Mouse (Mus musculus) liver, postnatal 0 days (tissue): Measurements from ENCODE around the gene Gpc1. TPM values are rescaled to one million over a fixed set of nuclear protein-coding genes. Genes with fewer than 3 reads are reported as not detected.

Source experiments
- ATAC-seq: fragments of 200-750 bp; cut with Nextera tagmentation; 2 replicates; pipeline ENCODE4 v1.8.0; 2017; ENCODE audit warnings: mild to moderate bottlenecking, moderate library complexity
- DNase-seq: peaks from one replicate; pipeline ENCODE4 v3.0.0-alpha.2; 2016
- H3K27ac ChIP-seq: fragments of 300-500 bp; sonication (generic); 2 replicates; pipeline ENCODE4 v1.5.1; 2014; ENCODE audit warnings: antibody characterized with exemption, moderate library complexity, mild to moderate bottlenecking, low read depth
- H3K27me3 ChIP-seq: fragments of 300-500 bp; sonication (generic); 2 replicates; pipeline ENCODE4 v1.6.1; 2014; ENCODE audit warnings: low read length, control low read depth, mixed read lengths; ENCODE audit not compliant: insufficient read depth
- H3K36me3 ChIP-seq: fragments of 300-500 bp; sonication (generic); replicated peaks from 2 replicates; pipeline ENCODE4 v1.6.1; 2014; ENCODE audit warnings: mild to moderate bottlenecking, control low read depth, low read length, moderate library complexity, mixed read lengths; ENCODE audit not compliant: insufficient read depth
- H3K4me1 ChIP-seq: fragments of 300-500 bp; sonication (generic); 2 replicates; pipeline ENCODE4 v1.6.1; 2014; ENCODE audit warnings: antibody characterized with exemption, mild to moderate bottlenecking, control low read depth; ENCODE audit not compliant: insufficient read depth
- H3K4me2 ChIP-seq: fragments of 300-500 bp; sonication (generic); 2 replicates; pipeline ENCODE4 v1.6.1; 2014; ENCODE audit warnings: low read depth, mild to moderate bottlenecking, low read length, moderate library complexity, mixed read lengths
- H3K4me3 ChIP-seq: fragments of 300-500 bp; sonication (generic); 2 replicates; pipeline ENCODE4 v1.5.1; 2014; ENCODE audit warnings: low read depth, low read length
- H3K9ac ChIP-seq: fragments of 300-500 bp; sonication (generic); replicated peaks from 2 replicates; pipeline ENCODE4 v1.6.1; 2014; ENCODE audit warnings: mild to moderate bottlenecking, moderate library complexity
- H3K9me3 ChIP-seq: fragments of 300-500 bp; sonication (generic); 2 replicates; pipeline ENCODE4 v1.6.1; 2016; ENCODE audit warnings: mild to moderate bottlenecking, control low read depth, low read length, mixed read lengths
- CTCF ChIP-seq: sonication (generic); IDR thresholded peaks from 2 replicates; pipeline ENCODE4 v1.5.1; 2016; ENCODE audit warnings: antibody characterized with exemption, low read depth
- EP300 ChIP-seq: IDR thresholded peaks from 2 replicates; pipeline ENCODE4 v1.6.1; 2016; ENCODE audit warnings: antibody characterized with exemption, low read depth, mild to moderate bottlenecking
- WGBS: fragments of 180-500 bp; shearing (Covaris S2); extraction: QIAGEN DNeasy Blood & Tissue Kit; methylation state at CpG from one replicate; pipeline ENCODE4 v1.1.7; 2014; ENCODE audit not compliant: insufficient replicate concordance; 5-methylcytosine and 5-hydroxymethylcytosine counted together
- polyA plus RNA-seq: library from polyadenylated mRNA; unstranded; fragments of >200 nt; fragmentation: Nextera tagmentation; extraction: Ambion mirVana; gene quantifications from 2 replicates; pipeline ENCODE4 v1.2.1, GENCODE M21; 2015

Gene Gpc1
- polyA plus RNA-seq, 1 experiment from 2014 or later = 3.3 TPM

DNA sequence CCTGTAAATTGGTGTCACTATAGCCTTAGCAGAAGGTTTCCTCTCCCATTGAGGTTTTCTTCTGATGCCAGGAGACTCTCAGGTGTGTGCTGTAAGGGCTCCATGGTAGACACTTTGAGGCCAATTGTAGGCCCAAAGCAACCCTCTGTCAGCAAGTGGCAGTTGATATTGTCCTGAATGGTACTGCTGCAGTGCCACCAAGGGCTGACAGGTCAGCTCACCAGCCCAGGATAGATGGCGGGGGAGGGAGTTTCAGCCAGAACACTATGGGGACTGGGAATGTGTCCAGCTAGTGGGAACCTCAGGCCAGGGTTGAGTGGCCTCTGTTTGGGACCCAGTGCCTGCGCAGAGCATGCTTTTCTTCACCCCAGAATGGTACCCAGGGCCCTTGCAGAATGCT, 21.0 kb downstream of the Gpc1 start:
- no peak overlapping the region for H3K4me3 ChIP-seq
- TF ChIP-seq EP300 (no peak), CTCF (no peak)

DNA sequence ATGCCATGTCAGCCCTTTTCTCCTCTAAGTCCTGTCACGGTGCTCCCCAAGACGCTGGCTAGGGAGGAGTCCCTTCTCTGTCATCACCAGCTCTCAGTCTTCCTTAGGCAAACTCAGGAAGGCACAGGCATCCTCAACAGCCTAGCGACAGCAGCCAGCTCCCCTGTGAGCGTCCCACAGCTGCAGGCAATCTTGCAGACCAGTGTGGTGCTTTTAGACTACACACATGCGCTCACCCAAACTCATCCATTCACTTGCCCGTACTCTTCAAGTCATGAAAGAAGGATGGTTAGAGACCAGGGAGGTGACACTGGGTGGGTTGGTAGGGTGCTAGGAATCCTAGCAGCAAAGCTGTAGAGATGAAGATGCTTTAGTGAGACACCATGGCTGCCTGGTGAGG, 30.1 kb downstream of the Gpc1 start:
- H3K4me3 ChIP-seq = no peak overlapping the region
- H3K27ac ChIP-seq = no peak overlapping the region
- H3K4me2 ChIP-seq = no peak overlapping the region
- TF ChIP-seq EP300 (no peak), CTCF (no peak)
- H3K9me3 ChIP-seq = no peaks in the 10 kb centered on the region
- 66% methylated on average over 6 of the region's 6 CpGs for WGBS
- no peak overlapping the region for H3K9ac ChIP-seq
- no peaks in the 10 kb centered on the region for H3K27me3 ChIP-seq
- DNase-seq = no peak
- no peaks in the 10 kb centered on the region for H3K4me1 ChIP-seq
- no peak for ATAC-seq
- no peaks in the 10 kb centered on the region for H3K36me3 ChIP-seq

More for the DNA sequence above, 21.0 kb downstream of the Gpc1 start:
- Histone ChIP-seq H3K9me3 (no peaks in the 10 kb centered on the region), H3K4me1 (peaks cover 3% of the 10 kb centered on the region; the same call in 1 of the 2 replicates), H3K9ac (no peak overlapping the region), H3K27ac (no peak overlapping the region), H3K27me3 (peaks cover 16% of the 10 kb centered on the region), H3K4me2 (no peak overlapping the region), H3K36me3 (no peaks in the 10 kb centered on the region)
- ATAC-seq = no peak
- 71% methylated on average over 2 of the region's 2 CpGs for WGBS
- DNase-seq = no peak

DNA sequence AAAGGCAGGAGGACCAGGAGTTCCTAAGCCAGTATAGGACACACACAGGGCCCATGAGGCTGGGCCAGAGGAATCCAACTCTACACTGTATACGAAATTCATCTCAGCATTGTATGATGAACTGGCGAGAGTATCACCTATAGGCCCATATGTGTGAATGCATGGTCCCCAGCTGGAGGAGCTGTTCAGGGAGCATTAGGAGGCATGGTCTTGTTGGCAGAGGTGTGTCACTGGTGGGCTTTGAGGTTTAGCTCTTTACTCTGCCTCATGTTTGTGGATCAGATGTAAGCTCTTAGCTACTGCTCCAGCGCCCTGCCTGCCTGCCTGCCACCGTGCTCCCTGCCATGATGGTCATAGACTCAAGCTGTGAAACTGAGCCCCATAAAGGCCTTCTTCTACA, 31.8 kb downstream of the Gpc1 start:
- ATAC-seq (no peak), DNase-seq (no peak)
- Histone ChIP-seq H3K4me2 (no peak overlapping the region), H3K27ac (no peak overlapping the region), H3K4me1 (no peaks in the 10 kb centered on the region), H3K9me3 (no peaks in the 10 kb centered on the region), H3K4me3 (no peak overlapping the region), H3K27me3 (no peaks in the 10 kb centered on the region), H3K9ac (no peak overlapping the region), H3K36me3 (no peaks in the 10 kb centered on the region)
- 70% methylated on average over 4 of the region's 4 CpGs for WGBS
- TF ChIP-seq EP300 = no peak
- no peak for TF ChIP-seq CTCF

DNA sequence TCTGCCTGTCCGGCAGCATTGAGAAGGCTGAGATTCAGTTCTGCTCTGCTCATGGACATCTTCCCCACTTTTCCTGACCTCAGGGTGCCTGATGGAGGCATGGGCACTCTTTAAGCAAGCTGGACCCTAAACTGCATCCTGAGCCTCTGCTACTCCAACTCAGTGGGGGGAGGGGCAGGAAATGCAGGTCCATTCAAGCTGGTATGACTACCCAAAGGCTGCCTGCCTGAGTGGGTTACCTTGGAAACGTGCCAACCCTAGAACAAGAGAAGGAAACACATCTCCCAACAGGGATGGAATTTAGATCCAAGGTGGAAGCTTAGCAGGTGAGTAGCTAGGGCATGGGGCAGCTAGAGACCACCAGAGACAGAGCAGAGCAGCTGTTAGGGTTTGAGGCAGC, 34.7 kb downstream of the Gpc1 start:
- no peaks in the 10 kb centered on the region for H3K27me3 ChIP-seq
- no peak overlapping the region for H3K9ac ChIP-seq
- TF ChIP-seq EP300 (no peak), CTCF (no peak)
- no peaks in the 10 kb centered on the region for H3K36me3 ChIP-seq
- H3K4me3 ChIP-seq = no peak overlapping the region
- 57% methylated on average over 2 of the region's 2 CpGs for WGBS
- no peak for ATAC-seq
- DNase-seq = no peak
- H3K27ac ChIP-seq = no peak overlapping the region
- H3K4me2 ChIP-seq = no peak overlapping the region
- no peaks in the 10 kb centered on the region for H3K9me3 ChIP-seq
- H3K4me1 ChIP-seq = no peaks in the 10 kb centered on the region

DNA sequence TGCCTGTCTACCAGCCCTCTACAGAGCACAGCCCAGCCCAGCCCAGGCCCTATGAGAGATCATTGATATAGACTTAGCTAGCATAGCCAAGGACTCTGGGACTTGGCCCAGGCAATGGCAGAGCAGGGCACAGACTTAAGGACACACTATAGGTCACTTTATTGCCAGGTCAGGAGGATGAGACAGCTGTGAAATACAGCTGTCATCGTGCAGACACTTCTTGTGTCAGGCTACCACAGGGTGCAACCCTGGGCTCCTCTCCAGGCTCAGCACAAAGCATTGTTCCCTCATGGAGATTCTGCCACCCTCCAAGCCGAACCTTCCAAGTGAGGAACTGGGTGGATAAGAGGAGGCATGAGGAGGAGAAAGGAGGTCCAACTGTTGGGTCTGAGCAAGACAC, 38.5 kb downstream of the Gpc1 start:
- TF ChIP-seq EP300 = no peak
- no peak for TF ChIP-seq CTCF
- Histone ChIP-seq H3K9ac (no peak overlapping the region), H3K4me2 (no peak overlapping the region), H3K27me3 (no peaks in the 10 kb centered on the region), H3K4me3 (no peak overlapping the region), H3K27ac (no peak overlapping the region), H3K9me3 (no peaks in the 10 kb centered on the region), H3K36me3 (no peaks in the 10 kb centered on the region), H3K4me1 (no peaks in the 10 kb centered on the region)
- ATAC-seq (no peak), DNase-seq (no peak)
- 64% methylated on average over 2 of the region's 2 CpGs for WGBS

DNA sequence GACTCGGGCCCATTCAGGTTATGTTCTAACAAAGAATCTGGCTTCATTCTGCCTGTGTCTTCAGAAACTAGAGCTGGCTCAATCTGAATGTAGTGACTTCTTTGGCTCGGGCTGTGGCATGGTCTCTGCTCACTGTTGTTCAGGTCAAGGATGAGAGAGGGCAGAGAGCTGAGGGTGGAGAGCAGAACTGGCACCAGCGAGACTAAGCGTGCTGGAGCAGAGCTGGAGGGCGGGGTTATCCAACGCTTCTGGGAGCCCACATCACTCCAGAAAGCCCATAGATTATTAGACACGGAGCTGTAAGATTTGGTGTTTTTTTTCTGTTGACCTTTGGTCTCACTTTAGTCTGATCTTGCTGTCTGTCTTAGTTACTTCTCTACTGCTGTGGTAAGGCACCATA, 41.2 kb downstream of the Gpc1 start:
- WGBS = 80% methylated on average over 7 of the region's 7 CpGs
- DNase-seq (no peak), ATAC-seq (no peak)
- Histone ChIP-seq H3K27me3 (no peaks in the 10 kb centered on the region), H3K9me3 (no peaks in the 10 kb centered on the region), H3K4me1 (no peaks in the 10 kb centered on the region), H3K4me3 (no peak overlapping the region), H3K9ac (no peak overlapping the region), H3K27ac (no peak overlapping the region), H3K4me2 (no peak overlapping the region), H3K36me3 (no peaks in the 10 kb centered on the region)
- TF ChIP-seq EP300 (no peak), CTCF (no peak)

DNA sequence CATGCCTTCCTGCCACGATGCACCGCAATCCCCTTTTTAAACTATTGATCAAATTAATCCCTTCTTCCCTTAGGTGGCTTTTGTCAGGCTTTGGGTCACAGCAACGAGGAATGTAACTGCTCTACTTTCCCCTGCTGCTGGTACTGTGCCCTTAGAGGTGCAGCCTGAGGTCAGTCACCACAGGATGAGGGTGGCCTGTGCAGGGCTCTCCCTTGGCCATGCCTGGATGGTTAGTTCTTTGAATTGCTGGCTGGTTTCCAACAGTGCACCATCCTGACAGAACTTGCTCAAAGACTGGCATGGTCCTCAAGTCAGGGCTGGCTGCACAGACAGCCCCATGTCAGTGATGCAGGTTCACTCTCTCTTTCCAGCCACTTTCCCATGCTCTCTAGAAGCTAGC, 42.6 kb downstream of the Gpc1 start:
- no peak overlapping the region for H3K27ac ChIP-seq
- no peak overlapping the region for H3K9ac ChIP-seq
- no peak for DNase-seq
- 77% methylated on average over 3 of the region's 3 CpGs for WGBS
- H3K4me2 ChIP-seq = no peak overlapping the region
- no peak for ATAC-seq
- H3K36me3 ChIP-seq = no peaks in the 10 kb centered on the region
- no peak for TF ChIP-seq CTCF
- no peak for TF ChIP-seq EP300
- H3K4me3 ChIP-seq = no peak overlapping the region
- no peaks in the 10 kb centered on the region for H3K4me1 ChIP-seq
- H3K27me3 ChIP-seq = no peaks in the 10 kb centered on the region
- H3K9me3 ChIP-seq = no peaks in the 10 kb centered on the region
